Mouse (Mus musculus) spleen, adult 2 months (tissue): ENCODE results near the gene Dync1i2.

Experiments used
- CTCF ChIP-seq: fragments of 200-500 bp; IDR thresholded peaks from 2 replicates; pipeline ENCODE4 v1.5.1; 2011; ENCODE audit warnings: mild to moderate bottlenecking, inconsistent platforms; ENCODE audit not compliant: insufficient read depth, insufficient read length, insufficient replicate concordance; ENCODE audit errors: extremely low read depth
- POLR2A ChIP-seq: fragments of 200-500 bp; IDR thresholded peaks from 2 replicates; pipeline ENCODE4 v1.6.1; 2011; ENCODE audit warnings: low read depth, low read length, inconsistent platforms

GRCm38 (mm10) chr2:71201886-71202285, 9.6 kb upstream of the Dync1i2 start:
- TF ChIP-seq CTCF (no peak), POLR2A (no peak)
